Mouse (Mus musculus) adrenal gland, postnatal 25 days (tissue): ENCODE measurements around the gene Rassf7. TPM values are rescaled to one million over a fixed set of nuclear protein-coding genes. Genes with fewer than 3 reads are reported as not detected.

Experiments used
- DNase-seq: peaks from one replicate; pipeline ENCODE4 v3.0.0; 2021; ENCODE audit warnings: mixed read lengths
- total RNA-seq: library from RNA; stranded (reverse); gene quantifications from 2 replicates; pipeline ENCODE4 v1.2.3, GENCODE M21; 2021

Gene Rassf7
- total RNA-seq, 1 experiment from 2014 or later, result 8.0 TPM

DNA sequence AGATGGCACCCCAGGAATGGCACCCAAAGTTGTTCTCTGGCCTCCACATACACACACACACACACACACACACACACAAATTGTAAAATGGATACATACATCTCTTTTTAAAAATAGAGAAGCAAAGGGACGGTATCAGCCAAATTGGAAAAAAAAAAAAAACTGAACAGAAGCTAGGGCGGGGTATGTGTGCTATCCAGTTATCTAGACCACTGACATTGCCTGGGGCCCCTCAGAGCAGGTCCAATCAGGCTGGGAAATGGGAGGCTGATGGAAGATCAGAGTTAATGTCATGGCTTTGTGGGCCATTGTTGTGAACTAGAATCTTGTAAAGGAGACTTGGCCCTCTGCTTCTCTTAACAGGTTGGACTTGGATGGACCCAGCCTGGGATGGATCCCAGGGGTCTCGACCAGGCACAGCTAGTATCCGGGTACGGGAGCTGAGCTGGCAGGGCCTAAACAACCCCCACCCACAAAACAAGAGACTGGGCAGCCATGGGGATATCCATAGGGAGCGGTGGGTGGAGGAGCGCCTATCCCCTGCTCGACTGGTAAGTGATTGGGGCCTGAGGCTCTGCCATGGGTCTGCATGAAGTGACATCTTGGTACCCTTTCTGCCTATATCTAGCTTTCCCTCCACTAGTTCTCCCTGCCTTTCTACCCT, 18.9 kb upstream of the Rassf7 start:
- no peak for DNase-seq

DNA sequence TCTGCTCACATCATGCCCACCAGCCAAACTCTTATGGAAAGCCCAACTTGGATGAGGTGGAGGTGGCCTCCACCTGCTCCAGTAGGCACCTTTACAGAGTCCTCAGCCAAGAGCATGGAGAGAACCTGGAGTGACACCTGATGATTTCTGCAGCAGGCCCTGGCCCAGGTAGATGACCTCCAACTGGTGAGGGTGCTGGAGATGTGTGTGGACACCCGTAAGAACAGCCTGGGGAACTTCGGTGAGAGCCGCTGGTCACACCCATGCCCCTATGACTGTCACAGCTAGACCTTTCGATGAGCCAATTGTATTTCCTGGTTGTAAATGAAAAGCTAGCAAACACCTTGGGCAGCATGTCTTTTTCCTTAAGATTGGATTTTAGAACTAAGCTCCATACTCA, 17.5 kb upstream of the Rassf7 start:
- DNase-seq, result no peak

DNA sequence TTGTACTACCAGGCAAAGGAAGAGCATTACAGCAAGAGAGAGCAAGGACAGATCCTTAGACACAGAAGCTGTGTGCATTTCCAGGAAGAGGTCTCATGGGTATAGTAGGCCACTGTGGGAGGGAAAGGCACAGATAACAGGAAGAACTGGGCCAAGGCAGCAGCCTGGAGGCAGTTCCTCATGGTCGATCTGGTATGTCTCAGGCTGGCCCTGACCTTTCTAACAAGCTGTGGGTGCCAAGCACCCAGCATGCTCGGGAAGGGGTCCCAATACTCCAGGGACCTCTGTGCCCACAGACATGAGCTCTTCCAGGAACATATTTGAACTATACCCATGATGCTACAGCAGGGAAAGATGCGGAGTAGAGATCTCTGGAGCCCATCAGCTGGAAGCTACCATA, 11.1 kb upstream of the Rassf7 start:
- DNase-seq, result no peak

DNA sequence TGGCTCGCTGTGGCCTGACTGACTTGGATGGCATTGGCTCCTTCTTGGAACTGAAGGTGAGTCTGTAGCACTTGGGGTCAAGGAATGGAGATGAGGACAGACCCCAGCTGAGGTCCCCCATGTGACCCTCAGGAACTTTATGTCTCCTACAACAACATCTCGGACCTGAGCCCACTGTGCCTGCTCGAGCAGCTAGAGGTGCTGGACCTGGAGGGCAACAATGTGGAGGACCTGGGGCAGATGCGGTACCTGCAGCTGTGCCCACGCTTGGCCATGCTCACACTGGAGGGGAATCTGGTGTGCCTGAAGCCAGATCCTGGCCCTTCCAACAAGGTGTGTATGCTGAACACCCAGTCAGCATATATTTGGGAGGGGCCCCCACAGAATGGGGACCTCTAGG, 10.2 kb upstream of the Rassf7 start:
- no peak for DNase-seq

DNA sequence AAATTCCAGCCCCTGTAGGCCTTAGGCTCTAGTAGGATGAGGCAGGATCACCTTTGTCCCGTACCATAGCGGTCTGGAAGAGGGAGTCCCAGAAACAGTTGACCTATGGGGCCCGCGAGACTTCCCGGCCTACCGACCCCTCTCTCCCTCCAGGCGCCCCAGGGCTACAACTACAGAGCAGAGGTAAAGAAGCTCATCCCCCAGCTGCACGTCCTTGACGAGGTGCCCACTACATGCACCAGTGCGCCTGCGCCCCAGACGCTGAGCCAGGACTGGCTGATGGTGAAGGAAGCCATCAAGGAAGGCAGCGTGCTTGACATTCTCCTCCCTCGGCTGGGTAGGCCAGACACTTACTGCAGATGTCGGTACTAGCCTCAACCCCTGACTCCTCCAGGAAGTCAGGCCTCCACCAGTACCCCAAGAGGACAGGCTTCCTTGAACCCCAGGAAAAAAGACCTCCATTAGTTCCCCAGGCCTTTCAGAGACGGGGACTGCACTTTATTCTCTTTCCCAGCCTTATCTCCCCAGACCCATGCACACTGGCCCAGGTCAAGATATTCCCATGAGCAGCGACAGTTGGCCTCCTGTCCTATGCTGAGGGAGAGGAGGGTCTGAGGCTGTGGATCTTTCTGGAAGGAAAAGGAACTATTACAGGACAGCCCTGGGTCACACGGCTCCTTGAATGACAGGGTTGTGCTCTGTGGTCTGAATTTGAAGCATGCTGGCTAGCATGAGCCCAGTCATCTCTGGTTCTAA, 9.3 kb upstream of the Rassf7 start:
- no peak for DNase-seq

DNA sequence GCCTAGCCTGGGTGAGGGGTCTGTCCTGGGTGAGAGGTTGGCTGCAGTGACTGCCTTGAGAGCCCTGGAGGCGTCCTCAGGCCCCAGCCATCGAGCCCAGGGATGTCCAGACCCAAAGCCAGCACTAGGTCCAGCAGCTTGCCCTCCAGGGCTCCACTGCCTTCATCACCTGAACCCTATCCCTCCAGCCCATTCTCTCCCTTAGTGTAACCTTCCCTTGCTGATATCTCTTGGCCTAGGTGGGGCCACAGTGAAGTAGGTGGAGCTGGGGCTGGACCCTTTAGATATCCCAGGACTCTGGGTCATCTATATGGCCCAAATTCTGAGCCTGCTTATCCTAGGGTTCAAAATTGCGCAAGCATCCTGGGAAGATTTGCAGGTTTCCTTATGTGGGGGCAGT, 6.1 kb upstream of the Rassf7 start:
- DNase-seq, result no peak

DNA sequence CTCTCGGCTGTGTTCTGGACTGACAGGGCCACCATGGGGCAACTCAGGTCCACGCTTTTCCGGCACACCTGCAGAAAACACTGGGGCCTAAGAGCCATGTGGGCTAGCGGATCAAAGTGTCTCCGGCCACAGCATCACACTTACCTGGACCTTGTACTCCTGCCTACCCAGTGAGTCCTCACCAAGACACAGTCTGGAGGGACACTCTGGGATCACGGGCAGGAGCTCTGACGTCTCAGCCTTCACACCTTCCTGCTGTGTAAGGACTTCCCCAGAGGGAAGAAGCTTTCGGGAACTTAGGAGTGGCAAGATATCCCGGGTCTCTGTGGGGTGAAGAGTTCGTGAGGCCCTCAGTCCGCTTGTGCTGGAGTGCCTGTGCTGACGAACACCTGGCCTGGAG, 5.5 kb upstream of the Rassf7 start:
- no peak for DNase-seq

DNA sequence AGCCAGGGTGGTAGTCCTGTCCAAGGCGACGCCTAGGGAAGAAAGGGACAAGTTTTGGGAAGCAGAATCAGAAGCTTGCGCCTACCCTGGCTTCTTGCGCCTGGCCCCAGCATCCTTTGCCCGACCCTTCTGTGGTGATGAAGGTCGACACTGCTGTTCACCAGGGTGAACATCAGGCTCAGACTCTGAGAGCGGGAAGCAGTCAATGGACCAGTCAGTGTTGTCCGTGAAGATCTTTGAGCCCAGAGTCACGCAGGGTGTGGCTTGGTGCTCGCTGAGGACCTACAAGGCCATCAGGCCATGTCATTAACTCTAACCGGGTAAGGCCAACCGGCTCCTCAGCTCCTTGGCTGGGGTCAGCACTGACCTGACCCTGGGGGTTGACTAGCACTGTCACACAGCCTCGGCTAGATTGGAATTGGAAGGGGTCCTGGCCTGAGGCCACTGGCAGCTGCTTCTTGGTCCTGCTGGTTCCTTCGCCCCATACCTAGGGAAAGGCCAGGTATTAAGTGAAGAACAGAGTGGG, 5.0 kb upstream of the Rassf7 start:
- no peak for DNase-seq

DNA sequence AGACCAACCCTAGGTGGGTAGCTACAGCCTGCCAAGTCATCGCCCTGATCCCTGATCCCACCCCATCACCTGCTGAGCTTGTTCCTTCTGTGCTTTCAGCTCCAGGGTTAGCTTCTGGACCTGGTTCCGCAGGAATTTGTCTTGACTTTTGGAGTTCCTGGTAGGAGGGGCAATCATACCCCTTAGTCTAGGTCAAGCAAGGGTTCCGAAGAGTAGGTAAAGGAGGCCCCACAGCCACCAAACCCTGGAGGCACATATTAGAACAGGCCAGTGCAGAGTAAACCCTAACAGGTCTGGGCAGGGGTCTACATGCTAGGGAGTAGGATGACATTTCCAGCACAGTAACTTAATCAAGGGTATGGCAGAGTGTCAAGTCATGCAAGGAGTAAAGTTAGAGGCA, 2.5 kb upstream of the Rassf7 start:
- no peak for DNase-seq

DNA sequence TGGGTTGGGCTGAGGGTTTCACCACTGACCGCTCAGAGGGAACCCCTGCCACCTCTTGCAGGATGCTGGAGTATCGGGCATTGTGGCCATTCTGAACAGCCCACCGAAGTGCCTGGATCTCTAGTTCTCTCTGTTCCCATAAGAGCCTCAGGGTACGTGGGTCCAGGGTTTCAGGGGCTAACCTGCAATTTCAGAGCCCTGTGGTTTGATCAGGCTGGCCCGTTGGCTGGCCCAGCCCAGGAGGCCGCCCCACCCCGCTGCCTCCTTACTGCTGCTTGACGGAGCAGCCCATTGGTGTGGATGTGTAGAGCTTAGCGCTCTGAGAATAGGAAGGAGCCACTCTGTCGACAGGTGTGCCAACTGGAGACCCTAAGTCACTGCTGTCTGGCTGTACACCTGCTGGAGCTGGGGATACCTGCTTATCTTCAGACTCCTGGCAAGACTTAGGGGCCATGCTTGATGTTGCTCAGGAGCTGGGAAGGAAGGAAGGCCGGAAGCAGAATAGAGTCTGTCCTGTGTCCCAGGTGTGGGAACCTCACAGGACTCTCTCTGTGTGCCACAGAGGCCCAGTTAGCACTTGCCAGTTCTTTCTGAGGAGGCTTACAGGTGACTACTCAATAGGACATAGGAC, 1.9 kb upstream of the Rassf7 start, which contains the start of gene Lmntd2:
Gene Lmntd2, minus strand, starts transcription at position 476 of the 631 bp plus-strand sequence.
- DNase-seq, result no peak

DNA sequence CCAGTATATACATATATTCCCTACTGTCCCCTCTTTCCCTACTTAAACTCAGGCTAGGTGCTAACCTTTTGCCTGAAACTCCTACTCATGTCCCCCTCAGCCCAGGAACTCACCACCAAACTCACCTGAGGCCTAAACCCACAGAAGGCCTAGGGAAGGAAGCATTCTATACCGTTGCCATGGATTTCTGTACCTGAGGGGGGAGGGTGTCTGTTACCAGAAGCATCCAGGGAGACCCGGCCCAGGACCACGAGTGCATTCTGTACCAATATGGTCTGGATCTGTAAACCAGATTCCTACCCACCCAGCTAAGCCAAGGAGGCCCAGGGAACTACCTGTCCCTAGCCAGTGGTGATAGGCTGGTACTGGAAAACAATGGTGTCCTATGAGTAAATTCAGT, 1.4 kb upstream of the Rassf7 start:
- no peak for DNase-seq

DNA sequence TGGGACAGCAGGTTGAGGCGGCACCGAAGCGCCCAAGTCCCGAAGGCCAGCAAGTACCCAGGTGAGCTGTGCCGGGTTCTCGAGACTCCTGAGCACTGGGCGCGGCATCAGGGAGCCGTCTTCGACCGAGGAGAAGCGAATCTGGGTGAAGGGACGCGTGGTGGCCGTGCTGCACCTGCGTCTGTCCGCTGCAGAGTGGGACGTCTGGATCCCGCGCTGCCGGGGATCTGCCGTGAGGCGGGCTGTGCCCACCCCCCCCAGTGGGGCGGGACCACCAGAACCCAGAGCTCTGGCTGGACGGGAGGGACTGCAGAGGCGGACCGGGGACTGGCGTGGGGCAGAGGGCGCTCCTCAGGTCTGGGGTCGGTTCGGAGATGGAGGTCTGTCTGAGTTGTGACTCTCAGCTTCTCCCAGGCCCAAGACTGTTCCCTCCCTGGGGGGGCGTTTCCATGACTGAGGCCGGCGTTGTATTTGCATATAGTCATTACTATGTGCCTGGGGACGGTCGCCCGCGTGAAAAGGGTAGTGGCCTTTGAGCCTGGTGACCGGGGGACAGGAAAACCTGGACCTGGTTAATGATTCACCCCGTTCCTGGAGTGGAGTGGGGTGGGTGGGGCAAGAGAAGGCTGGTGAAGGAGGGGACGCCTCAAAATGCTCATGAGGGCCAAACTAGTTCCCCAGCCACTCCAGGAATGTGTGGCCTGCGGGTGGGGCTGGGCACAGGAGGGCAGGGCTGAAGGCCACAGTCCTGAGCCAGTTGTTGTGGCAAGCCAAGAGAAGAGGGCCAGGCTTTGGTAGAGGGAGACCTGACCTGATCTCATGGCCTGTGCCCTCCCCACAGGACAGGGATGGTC, 447 bp downstream of the Rassf7 start:
- DNase-seq, result peak; percentile 45

DNA sequence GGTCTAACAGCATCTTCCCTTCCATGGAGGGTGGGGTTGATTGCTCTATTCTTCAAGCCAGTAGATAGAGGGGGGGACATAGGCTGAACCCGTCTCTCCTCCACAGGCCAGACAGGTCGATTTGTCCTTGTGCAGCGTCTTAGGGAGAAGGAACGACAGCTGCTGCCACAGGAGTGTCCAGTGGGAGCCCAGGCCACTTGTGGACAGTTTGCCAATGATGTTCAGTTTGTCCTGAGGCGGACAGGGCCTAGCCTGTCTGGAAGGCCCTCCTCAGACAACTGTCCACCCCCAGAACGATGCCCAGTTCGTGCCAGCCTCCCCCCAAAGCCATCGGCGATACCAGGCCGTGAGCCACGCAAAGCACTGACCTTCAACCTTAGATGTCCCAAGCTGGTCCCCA, 1.2 kb downstream of the Rassf7 start:
- DNase-seq, result no peak

DNA sequence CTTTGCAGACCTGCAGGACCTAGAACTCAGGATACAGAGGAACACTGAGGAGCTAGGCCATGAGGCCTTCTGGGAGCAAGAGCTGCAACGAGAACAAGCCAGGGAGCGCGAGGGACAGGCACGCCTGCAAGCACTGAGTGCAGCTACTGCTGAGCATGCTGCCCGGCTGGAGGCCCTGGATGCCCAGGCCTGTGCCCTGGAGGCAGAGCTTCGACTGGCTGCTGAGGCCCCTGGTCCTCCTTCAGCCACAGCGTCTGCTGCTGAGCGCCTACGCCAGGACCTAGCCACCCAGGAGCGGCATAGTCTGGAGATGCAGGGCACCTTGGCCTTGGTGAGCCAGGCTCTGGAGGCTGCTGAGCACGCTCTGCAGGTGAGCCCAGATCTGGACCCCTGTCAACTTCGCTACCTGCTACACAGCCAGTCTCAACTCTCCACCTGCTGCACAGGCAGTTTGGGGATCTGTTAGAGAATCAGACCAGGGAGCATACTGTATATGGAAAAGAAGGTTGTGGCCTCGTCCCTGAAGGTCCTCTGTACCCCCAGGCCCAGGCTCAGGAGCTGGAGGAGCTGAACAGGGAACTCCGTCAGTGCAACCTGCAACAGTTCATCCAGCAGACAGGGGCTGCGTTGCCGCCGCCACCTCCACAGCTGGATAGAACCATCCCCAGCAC, 1.8 kb downstream of the Rassf7 start:
- DNase-seq, result no peak

DNA sequence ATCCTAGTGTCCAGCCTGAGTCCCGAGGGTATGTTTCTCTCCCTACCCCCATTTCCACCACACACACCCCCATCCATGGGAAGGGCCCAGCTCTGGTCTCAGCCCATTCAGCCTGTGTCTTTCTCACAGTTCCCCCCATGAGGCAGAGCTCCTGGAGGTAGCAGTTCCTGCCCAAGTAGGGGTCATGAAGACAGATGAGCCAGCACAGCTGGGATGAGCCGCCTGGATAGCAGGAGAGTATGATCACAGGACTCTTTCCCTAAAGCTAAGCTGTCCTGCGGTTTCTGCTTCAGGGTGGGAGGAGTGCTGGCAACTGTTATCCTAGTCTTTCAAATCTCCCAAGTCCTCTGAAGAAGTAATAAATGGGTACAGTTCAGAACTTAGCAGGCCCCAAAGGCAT, 2.5 kb downstream of the Rassf7 start:
- DNase-seq, result no peak

DNA sequence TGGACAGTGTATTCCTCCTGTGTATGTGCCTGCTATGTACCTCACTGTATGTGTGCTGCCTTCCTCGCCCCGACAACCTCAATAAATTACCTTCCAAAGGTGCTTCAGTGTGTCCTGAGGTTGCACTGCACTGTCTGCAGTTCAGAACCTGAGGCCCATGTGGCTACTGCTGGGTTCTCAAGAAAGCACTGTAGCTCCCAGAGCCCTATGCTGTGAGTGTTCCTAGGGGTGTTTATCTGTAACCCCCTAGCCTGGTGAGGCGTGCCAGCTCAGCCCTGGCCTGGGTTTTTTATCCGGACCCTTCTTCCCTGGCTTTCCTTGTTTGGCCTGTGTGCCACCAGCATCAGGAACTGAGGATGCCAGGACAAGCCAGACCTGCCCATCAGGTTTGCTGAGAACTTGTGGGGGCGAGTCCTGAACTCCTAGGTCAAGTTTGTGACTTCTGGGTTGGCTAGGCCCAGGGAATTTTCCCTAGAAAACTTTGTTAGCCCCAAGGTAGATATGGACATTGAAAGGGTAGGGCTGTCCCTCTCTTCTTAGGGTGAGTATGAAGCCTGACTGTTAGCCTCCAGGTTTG, 3.0 kb downstream of the Rassf7 start:
- no peak for DNase-seq

DNA sequence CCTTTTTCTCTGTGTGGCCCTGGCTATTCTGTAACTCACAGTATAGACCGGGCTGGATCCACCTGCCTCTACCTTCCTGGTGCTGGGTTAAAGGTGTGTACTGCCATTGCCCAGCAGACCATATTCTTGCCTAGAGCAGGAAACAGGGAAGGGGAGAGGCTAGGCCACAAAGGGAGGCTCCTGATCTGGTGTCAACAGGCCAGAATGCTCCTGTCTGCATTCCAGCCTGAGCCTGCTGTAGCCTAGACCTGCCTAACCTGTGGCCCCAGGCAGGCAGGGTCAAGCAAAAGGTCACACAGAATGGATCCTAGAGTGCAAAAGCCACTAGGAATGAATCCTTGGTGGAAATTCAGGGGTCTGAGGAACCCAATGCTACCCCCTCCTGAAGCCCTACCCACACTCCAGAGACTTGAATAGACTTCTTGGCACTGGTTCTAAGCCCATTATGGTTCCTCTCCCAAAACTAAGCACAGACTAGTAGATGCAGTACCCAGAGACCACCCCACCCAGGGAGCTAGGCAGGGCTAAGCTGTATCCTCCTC, 4.0 kb downstream of the Rassf7 start:
- no peak for DNase-seq

DNA sequence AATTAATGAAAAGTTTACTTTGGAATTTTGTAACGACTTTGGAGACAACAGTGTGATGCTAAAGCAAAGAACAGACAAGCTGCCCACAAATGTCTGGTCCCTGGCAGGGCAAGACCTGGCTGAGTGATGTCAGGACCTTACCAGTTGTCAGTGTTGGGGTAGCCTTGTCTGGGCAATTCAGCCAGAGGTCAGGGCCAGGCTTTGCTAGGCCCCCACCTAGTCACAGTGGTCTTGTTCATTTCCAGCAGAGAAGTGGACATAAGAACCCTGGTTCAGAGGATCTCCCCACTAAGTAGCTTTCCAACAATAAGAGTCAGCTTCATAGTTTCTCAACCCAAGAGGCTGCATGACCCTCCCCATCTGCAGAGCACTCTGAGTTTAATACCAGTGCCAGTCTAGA, 4.7 kb downstream of the Rassf7 start:
- no peak for DNase-seq

DNA sequence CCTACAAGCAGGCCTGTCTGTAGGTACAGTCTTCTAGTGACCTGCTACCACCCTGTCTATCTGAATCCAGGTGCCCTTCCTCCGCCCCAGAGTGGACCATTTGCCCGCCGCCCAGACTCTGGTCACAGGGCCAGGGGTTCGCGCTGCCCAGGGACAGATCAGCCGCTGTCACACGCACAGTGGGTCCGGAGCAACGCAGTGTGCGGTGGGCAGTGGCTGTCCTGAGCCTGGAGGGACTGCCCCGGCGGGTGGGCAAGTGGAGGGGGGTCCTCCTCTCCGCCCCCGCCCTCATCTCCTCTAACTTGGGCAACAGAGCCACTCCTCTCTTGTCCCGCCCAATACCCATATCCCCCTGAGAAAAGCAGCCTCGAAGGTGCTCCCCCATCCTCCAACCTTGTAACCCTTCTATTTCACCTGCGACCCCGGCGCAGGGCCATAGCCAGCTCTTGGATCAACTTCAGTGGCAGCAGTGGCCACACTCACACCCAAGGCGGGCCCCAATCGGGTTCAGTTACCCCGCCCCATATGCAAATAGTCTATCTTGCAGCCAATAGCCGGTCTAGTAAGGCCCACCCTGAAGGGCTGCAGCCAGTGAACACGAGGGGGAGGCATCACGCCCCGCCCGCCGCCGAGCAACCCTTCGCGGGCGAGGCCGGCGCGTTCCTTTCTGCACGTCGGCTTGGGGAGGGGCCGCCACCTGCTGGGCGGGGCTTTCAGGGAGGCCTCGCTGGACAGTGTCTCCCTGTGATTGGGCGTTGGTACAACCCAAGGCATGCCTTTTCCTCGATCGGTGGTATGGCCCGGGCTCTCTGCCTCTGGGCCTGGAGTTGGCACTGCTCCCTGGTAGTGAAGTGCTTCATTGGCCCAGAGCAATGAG, 5.8 kb downstream of the Rassf7 start:
- DNase-seq, result peak; percentile 96

DNA sequence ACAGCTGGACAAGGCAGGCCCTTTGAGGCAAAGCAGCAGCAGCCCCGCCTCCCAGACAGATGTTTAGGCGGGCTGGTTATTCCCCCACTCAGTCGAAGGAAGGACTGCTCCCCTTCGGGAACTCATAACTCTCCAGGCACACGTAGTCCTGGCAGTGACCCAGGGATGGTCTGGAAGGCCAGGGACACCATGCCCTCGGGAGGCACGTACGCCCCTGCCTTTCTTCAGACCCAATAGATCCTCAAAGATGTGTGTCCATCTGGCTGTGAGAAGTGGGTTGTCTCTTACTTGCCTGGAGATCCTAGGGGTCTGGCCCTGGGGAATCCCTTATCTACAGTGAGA, 6.4 kb downstream of the Rassf7 start:
- no peak for DNase-seq
